Mouse (Mus musculus): Measurements from ENCODE around the gene Grtp1.
A peak's percentile ranks its signal among the peaks of the same experiment; 100 is the strongest.

The Grtp1 gene

GRCm38 (mm10) chr8:13174305-13174704 is 26.1 kb downstream of the Grtp1 start:
- no peak for DNase-seq (ENCODE audit: low read depth, low spot score)

GRCm38 (mm10) chr8:13170510-13170909 is 29.9 kb downstream of the Grtp1 start:
- DNase-seq (ENCODE audit: low read depth, low spot score): no peak

- DNase-seq (ENCODE audit: low read depth, low spot score): no peak
Measured at GRCm38 (mm10) chr8:13164361-13164760, 36.1 kb downstream of the Grtp1 start.

GRCm38 (mm10) chr8:13163563-13163962 is 36.9 kb downstream of the Grtp1 start:
- DNase-seq (ENCODE audit: low read depth, low spot score): no peak

- DNase-seq (ENCODE audit: low read depth, low spot score): no peak
Measured at GRCm38 (mm10) chr8:13162098-13162497, 38.3 kb downstream of the Grtp1 start.

- no peak for DNase-seq (ENCODE audit: low read depth, low spot score)
Measured at GRCm38 (mm10) chr8:13160691-13161090, 39.7 kb downstream of the Grtp1 start.

GRCm38 (mm10) chr8:13159377-13159881 is 41.0 kb downstream of the Grtp1 start:
- no peak for DNase-seq (ENCODE audit: low read depth, low spot score)

- DNase-seq (ENCODE audit: low read depth, low spot score): peak; percentile 98
Measured at GRCm38 (mm10) chr8:13158718-13159376, 41.6 kb downstream of the Grtp1 start, which contains the start of gene Lamp1. Gene Lamp1, plus strand, starts transcription at chr8:13159161.

GRCm38 (mm10) chr8:13156327-13157097 is 43.9 kb downstream of the Grtp1 start:
- no peak for DNase-seq (ENCODE audit: low read depth, low spot score)

- no peak for DNase-seq (ENCODE audit: low read depth, low spot score)
Measured at GRCm38 (mm10) chr8:13155358-13155757, 45.1 kb downstream of the Grtp1 start.

GRCm38 (mm10) chr8:13154099-13154498 is 46.3 kb downstream of the Grtp1 start:
- no peak for DNase-seq (ENCODE audit: low read depth, low spot score)

- DNase-seq (ENCODE audit: low read depth, low spot score): no peak
Measured at GRCm38 (mm10) chr8:13150929-13151328, 49.5 kb downstream of the Grtp1 start.

- DNase-seq (ENCODE audit: low read depth, low spot score): no peak
Measured at GRCm38 (mm10) chr8:13149866-13150265, 50.6 kb downstream of the Grtp1 start.

GRCm38 (mm10) chr8:13149287-13149686 is 51.1 kb downstream of the Grtp1 start:
- DNase-seq (ENCODE audit: low read depth, low spot score): no peak

- DNase-seq (ENCODE audit: low read depth, low spot score): no peak
Measured at GRCm38 (mm10) chr8:13148476-13148875, 51.9 kb downstream of the Grtp1 start.

GRCm38 (mm10) chr8:13141681-13142080 is 58.7 kb downstream of the Grtp1 start:
- DNase-seq (ENCODE audit: low read depth, low spot score): no peak

GRCm38 (mm10) chr8:13139641-13140182 is 60.7 kb downstream of the Grtp1 start:
- DNase-seq (ENCODE audit: low read depth, low spot score): no peak

GRCm38 (mm10) chr8:13132220-13132619 is 68.2 kb downstream of the Grtp1 start:
- peak; percentile 30 for DNase-seq (ENCODE audit: low read depth, low spot score)

- DNase-seq (ENCODE audit: low read depth, low spot score): no peak
Measured at GRCm38 (mm10) chr8:13124897-13125296, 75.5 kb downstream of the Grtp1 start.

GRCm38 (mm10) chr8:13122887-13123421 is 77.5 kb downstream of the Grtp1 start:
- no peak for DNase-seq (ENCODE audit: low read depth, low spot score)
